Mouse (Mus musculus) kidney, postnatal 0 days (tissue): ENCODE measurements around the gene Prr19. TPM values are rescaled to one million over a fixed set of nuclear protein-coding genes. Genes with fewer than 3 reads are reported as not detected.
"Not testable (repeated sequence)": the region's sequence is repeated elsewhere in the genome, so short reads cannot be mapped to it uniquely, and the experiment has no call there.

Experiments
- ATAC-seq: fragments of 200-750 bp; cut with Nextera tagmentation; replicated peaks from 2 replicates; pipeline ENCODE4 v1.8.0; 2017; ENCODE audit warnings: low read depth, moderate number of reproducible peaks, moderate TSS enrichment, moderate library complexity; ENCODE audit not compliant: low FRiP score
- DNase-seq: peaks from one replicate; pipeline ENCODE4 v3.0.0-alpha.2; 2016; ENCODE audit warnings: low spot score
- H3K27ac ChIP-seq: fragments of 300-500 bp; sonication (generic); 2 replicates; pipeline ENCODE4 v1.5.1; 2014; ENCODE audit warnings: mild to moderate bottlenecking
- H3K27me3 ChIP-seq: fragments of 300-500 bp; sonication (generic); 2 replicates; pipeline ENCODE4 v1.6.1; 2014; ENCODE audit warnings: low read length, mixed read lengths; ENCODE audit not compliant: insufficient read depth
- H3K36me3 ChIP-seq: fragments of 300-500 bp; sonication (generic); 2 replicates; pipeline ENCODE4 v1.6.1; 2014; ENCODE audit warnings: low read length, mixed read lengths; ENCODE audit not compliant: insufficient read depth
- H3K4me1 ChIP-seq: fragments of 300-500 bp; sonication (generic); replicated peaks from 2 replicates; pipeline ENCODE4 v1.6.1; 2014; ENCODE audit warnings: antibody characterized with exemption, low read length, mixed read lengths; ENCODE audit not compliant: insufficient read depth
- H3K4me2 ChIP-seq: fragments of 300-500 bp; sonication (generic); 2 replicates; pipeline ENCODE4 v1.6.1; 2014; ENCODE audit warnings: mild to moderate bottlenecking, low read length, moderate library complexity, mixed read lengths
- H3K4me3 ChIP-seq: fragments of 300-500 bp; sonication (generic); replicated peaks from 2 replicates; pipeline ENCODE4 v1.5.1; 2014; ENCODE audit warnings: low read depth, low read length
- H3K9ac ChIP-seq: fragments of 300-500 bp; sonication (generic); 2 replicates; pipeline ENCODE4 v1.6.1; 2014; ENCODE audit warnings: low read depth, low read length
- H3K9me3 ChIP-seq: fragments of 300-500 bp; sonication (generic); replicated peaks from 2 replicates; pipeline ENCODE4 v1.6.1; 2016; ENCODE audit warnings: low read length, inconsistent platforms, mixed read lengths
- CTCF ChIP-seq: IDR thresholded peaks from 2 replicates; pipeline ENCODE4 v1.5.1; 2016; ENCODE audit warnings: antibody characterized with exemption, low read depth, mild to moderate bottlenecking, moderate library complexity
- WGBS: fragments of 180-500 bp; shearing (Covaris S2); extraction: QIAGEN DNeasy Blood & Tissue Kit; methylation state at CpG from one replicate; pipeline ENCODE4 v1.1.7; 2014; 5-methylcytosine and 5-hydroxymethylcytosine counted together
- polyA plus RNA-seq: library from polyadenylated mRNA; unstranded; fragments of >200 nt; fragmentation: Nextera tagmentation; extraction: Ambion mirVana; gene quantifications from 2 replicates; pipeline ENCODE4 v1.2.1, GENCODE M21; 2015

Gene Prr19
- polyA plus RNA-seq, 1 experiment from 2014 or later, result 0.21 TPM

GRCm38 (mm10) chr7:25322058-25322484 lies 20.9 kb downstream of the Prr19 start:
- Histone ChIP-seq H3K9ac (0 out of 2 replicates have a peak overlapping the region, but pooled peaks have one; percentile 9), H3K27me3 (no peaks in the 10 kb centered on the region), H3K36me3 (no peaks in the 10 kb centered on the region), H3K4me3 (0 out of 2 replicates have a peak overlapping the region, but pooled peaks have one; percentile 2), H3K4me1 (peaks cover 12% of the 10 kb centered on the region; the same call in 1 of the 2 replicates), H3K9me3 (no peaks in the 10 kb centered on the region), H3K27ac (peak overlapping the region; percentile 80), H3K4me2 (peak overlapping the region; percentile 42)
- DNase-seq (peak; percentile 94), ATAC-seq (peak; percentile 81)
- 7% methylated on average over 6 of the region's 6 CpGs for WGBS
- TF ChIP-seq CTCF, result no peak

DNA sequence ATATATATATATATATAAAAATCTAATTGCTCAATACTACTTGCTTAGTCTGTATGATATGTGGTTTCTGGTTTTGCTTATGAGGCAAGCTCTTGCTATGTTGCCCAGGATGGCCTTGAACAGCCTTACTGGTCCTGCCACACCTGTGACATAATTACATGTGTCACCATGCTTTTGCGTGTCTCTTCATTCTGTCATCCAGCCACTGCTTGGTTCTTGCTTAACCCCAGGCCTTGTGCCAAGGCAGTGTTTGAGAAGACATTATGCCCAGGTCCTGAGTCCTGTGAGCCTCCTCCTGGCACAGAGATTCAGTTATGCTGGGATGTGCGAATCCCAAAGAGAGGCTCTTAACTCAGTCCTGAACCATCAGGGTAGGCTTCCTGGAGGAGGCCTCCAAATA lies 22.0 kb downstream of the Prr19 start:
- no peaks in the 10 kb centered on the region for H3K36me3 ChIP-seq
- H3K27ac ChIP-seq, result no peak overlapping the region
- H3K9me3 ChIP-seq, result no peaks in the 10 kb centered on the region
- H3K4me2 ChIP-seq, result no peak overlapping the region
- peaks cover 7% of the 10 kb centered on the region; the same call in 1 of the 2 replicates for H3K4me1 ChIP-seq
- H3K9ac ChIP-seq, result no peak overlapping the region
- DNase-seq (no peak), ATAC-seq (no peak)
- no peaks in the 10 kb centered on the region for H3K27me3 ChIP-seq
- no peak overlapping the region for H3K4me3 ChIP-seq
- WGBS, result 85% methylated on average over 2 of the region's 2 CpGs
- TF ChIP-seq CTCF, result no peak

DNA sequence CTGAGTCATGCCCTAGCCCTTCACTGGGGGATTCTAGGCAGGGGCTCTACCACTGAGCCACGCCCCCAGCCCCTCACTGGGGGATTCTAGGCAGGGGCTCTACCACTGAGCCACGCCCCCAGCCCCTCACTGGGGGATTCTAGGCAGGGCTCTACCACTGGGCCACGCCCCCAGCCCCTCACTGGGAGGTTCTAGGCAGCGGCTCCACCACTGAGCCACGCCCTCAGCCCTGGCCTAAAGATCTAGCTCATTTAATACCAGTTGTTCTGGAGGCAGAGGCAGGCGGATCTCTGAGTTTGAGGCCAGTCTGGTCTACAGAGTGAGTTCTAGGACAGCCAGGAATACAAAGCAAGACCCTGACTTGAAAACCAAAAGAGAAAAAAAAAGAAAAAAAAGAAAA lies 24.2 kb downstream of the Prr19 start:
- H3K4me3 ChIP-seq, DNase-seq, ATAC-seq, H3K27me3 ChIP-seq, H3K4me2 ChIP-seq, H3K27ac ChIP-seq, H3K4me1 ChIP-seq, H3K36me3 ChIP-seq, H3K9ac ChIP-seq, H3K9me3 ChIP-seq: not testable (repeated sequence)
- WGBS, result 97% methylated on average over 5 of the region's 6 CpGs

- H3K4me2 ChIP-seq, result no peak overlapping the region
Measured at GRCm38 (mm10) chr7:25326233-25326632, 25.0 kb downstream of the Prr19 start.

GRCm38 (mm10) chr7:25333596-25334307 lies 32.5 kb downstream of the Prr19 start:
- Histone ChIP-seq H3K9me3 (no peaks in the 10 kb centered on the region), H3K4me2 (no peak overlapping the region), H3K27ac (no peak overlapping the region), H3K36me3 (peaks cover 32% of the 10 kb centered on the region), H3K4me3 (no peak overlapping the region), H3K9ac (no peak overlapping the region), H3K27me3 (no peaks in the 10 kb centered on the region), H3K4me1 (no peaks in the 10 kb centered on the region)
- DNase-seq (peak; percentile 94), ATAC-seq (peak; percentile 69)
- TF ChIP-seq CTCF, result peak; percentile 87
- 37% methylated on average over 16 of the region's 16 CpGs for WGBS

More at GRCm38 (mm10) chr7:25326233-25326632, 25.0 kb downstream of the Prr19 start:
- Histone ChIP-seq H3K27ac (no peak overlapping the region), H3K36me3 (peaks cover 4% of the 10 kb centered on the region), H3K4me3 (no peak overlapping the region), H3K27me3 (no peaks in the 10 kb centered on the region), H3K9ac (no peak overlapping the region), H3K4me1 (peaks cover 7% of the 10 kb centered on the region; the same call in 1 of the 2 replicates), H3K9me3 (no peaks in the 10 kb centered on the region)
- WGBS, result 77% methylated on average over 8 of the region's 8 CpGs
- DNase-seq (no peak), ATAC-seq (no peak)
- TF ChIP-seq CTCF, result no peak

DNA sequence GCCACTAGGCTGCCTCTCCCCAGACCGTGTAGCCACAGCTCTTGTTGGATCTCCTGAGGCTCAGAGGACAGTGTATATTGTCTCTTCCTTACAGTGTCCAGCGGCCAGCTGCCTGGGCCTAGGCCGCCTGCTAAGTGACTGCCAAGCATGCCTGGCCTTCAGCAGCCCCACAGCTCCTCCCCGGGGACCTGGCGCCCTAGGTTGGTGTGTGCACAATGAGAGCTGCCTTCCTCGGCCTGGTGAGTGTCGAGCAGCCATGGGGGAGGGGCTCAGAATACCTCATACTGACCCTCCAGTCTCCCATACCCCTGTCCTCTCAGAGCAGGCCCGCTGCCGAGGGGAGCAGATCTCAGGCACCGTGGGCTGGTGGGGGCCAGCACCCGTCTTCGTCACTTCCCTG lies 33.3 kb downstream of the Prr19 start:
- Histone ChIP-seq H3K9me3 (no peaks in the 10 kb centered on the region), H3K4me1 (no peaks in the 10 kb centered on the region), H3K36me3 (peaks cover 32% of the 10 kb centered on the region), H3K4me3 (no peak overlapping the region), H3K27me3 (no peaks in the 10 kb centered on the region), H3K27ac (no peak overlapping the region), H3K9ac (no peak overlapping the region), H3K4me2 (no peak overlapping the region)
- no peak for DNase-seq
- TF ChIP-seq CTCF, result no peak
- WGBS, result 89% methylated on average over 12 of the region's 12 CpGs
- ATAC-seq, result no peak
